Mouse (Mus musculus) urinary bladder, postnatal 36 days (tissue): ENCODE results near the gene Man1a.

ENCODE experiments used
- DNase-seq, 2 experiments: peaks; one replicate each; pipeline ENCODE4 v3.0.0; 2022; ENCODE audit warnings: low spot score in 2 of 2, mixed read lengths in 1 of 2

The Man1a gene

DNA sequence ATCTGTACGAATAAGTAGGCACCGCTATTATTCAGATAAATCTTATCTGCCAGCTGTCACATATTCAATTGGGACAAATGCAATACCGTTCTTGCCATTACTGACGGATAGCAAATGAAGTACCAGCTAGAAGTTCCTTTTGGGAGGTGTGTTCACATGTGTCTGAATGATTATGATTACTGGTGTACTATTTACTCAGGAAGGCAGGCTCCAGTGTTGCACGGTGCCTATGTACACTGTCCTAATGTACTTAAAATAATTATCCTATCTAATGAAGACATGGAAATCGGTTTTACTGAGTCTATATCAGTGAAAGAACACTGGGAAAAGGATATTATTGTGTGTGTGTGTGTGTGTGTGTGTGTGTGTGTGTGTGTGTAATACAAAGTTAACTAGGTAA is 160.7 kb downstream of the Man1a start:
- DNase-seq, result no peak

DNA sequence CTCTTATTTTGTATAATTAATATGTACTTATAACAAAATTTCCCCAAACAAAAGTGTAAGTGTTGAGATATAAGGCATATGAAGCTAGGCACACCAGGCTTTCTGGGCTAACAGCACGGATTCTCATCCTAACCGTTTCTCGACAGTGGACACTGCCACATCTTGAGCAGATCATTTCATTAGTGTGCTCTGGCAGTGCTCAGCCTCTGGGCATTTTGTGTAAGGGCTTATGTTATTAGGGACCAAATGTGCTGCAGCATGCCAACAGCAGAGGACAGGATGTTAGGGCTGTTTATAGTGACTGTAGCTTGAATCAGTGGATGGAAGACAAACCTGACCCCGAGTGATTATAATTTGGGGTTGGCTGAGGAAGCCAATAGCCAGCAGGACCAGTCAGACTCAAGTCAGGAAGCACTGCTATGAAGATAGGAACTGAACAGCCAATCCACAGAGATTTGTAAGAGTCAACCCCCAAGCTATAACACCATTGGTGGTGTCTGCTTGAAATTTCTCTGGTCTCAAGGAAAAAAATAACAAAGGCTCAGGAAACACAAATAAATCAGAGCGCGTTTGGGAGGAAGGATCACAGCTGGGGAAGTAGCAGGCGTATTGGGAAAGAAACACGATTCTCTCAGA is 161.3 kb downstream of the Man1a start:
- DNase-seq, result no peak

DNA sequence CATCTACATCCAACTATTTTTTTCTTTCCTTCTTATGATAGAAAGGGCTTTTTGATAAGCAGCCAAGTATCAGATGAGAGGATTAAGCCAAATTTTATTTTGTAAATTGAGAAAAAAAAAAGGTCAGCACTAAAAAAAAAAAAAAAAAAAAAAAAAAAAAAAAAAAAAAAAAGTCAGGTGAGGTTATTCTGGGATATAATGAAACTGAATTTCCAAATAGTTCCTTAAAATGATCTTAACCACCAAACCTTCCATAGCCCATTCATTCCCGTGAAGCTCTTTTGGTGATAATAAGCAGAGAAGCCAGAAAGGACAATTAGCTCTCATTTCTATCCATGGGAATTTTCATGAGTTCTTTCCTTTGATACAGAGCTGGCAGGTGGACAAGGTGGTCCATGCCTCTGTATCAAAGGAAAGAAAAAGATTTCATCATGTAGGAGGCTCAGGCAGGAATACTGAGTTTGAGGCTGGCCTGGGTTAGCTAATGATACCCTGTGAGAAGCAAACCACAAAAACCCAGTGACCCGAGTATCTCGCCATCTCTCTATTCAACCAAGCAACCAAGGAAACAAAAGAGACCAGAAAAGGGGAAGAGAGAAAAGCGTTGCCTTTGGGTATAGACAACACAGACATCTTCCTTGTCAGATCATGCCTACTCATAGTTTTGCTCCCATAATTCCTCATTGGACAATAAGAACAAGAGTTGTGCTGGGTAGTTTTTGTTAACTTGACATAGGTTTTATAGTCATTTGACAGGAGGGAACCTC is 162.7 kb downstream of the Man1a start:
- DNase-seq, result no peak

DNA sequence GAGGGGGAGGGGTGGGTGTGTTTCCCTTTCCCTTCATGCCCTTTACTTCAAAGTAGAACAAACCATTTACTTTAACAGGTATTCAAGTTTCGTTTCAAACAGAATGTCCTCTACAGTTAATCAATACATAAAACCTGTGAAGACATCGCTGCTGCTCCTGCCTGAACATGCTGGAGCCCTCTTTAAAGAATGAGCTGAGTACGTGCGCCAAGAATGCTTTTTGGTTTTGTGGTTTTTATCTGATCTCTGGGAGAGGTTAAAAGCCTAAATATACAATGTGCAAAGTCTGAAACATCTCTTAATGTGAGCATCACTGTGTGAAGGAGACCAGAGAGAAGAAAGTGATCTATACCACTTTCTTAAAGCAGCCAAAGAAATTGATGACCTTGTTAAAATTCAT is 186.9 kb downstream of the Man1a start:
- DNase-seq, result no peak

DNA sequence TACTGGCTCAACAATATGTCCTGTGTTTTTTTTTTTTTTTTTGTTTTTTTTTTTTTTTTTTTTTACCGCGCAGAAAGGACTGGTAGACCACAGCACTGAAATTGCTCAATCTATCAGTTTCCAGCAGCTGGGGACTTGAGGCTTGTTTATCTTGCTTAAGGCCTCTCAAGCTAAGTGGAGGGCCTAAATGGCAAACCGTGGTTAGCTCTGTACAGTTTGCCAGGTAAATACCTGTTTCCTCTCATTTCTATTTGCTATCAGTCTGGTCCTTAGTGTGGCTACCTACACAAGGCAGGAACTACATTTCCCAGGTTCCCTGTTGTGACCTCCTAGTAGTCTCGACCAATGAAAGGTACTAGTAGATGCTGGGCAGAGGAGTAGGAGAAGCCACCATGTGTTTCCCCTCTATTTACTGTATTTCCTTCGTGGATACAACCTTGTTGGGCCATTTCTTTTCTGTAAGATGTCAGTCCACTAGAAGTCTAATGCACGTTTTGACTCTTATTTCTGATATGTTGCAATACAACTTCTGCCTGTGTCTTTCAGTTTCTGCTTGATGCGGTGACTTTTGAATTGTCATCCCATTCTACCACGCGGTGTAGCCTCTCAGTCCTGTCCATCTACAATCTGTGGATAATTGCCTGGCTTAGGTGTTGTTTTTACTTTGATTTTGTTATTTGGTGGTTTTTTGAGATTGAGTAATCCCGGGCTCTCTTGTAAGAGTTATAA is 187.9 kb downstream of the Man1a start:
- DNase-seq, result no peak

DNA sequence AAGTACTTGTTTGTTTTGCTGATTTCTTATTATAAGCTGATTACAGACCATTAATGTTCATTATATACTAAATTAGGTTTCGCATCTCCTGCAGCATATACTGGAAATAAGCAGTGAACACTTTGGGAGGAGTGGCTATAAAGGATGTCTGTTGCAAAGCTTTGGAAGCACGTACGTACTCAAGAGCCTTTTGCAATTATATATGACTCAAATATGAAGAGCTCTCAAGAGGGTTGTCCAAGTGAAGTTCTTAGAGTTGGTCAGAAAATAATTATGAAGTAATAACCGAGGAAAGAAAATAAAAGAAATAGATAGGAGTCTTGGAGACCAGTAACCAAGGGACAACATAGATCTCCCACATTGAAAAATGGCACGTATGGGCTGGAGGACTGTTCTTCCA is 189.9 kb downstream of the Man1a start:
- no peak for DNase-seq

DNA sequence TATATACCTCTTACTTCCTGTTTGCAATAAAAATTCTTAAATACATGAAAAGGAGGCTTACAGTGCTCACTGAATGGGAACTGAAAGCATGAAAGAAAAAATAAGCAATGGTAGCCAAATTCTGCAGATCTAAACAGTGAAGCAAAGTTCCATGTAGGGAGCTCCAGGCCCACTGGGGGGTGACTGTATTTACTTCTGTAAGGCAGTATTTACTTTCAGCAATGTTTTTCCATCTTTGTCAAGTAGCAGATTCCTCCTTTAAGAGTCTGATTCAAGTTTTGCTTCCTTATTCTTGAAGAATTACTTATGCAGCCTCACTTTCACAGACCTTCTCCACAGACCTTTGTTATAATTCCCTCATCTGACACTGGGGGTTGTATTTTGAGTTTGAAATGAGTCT is 195.1 kb downstream of the Man1a start:
- no peak for DNase-seq

DNA sequence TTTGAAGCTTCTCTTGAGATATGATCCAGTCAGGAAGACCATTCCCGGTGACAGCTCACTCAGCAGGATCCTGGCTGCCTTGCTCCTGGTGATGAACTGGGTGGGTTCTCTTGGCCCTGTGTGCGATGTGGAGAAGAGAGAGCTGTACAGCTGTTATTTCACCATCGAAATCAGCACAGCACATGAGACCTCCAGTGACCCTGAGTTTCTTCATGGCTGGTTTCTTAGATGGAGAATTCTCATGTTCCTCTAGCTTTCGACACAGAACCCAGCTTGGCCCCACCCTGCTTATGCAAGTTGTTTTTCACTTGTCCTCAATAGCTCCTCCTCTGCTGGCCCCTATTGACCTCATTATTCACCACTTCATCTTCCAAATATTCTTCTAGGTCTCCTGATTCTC is 200.5 kb downstream of the Man1a start:
- peak; percentile 28 to 67 for DNase-seq

DNA sequence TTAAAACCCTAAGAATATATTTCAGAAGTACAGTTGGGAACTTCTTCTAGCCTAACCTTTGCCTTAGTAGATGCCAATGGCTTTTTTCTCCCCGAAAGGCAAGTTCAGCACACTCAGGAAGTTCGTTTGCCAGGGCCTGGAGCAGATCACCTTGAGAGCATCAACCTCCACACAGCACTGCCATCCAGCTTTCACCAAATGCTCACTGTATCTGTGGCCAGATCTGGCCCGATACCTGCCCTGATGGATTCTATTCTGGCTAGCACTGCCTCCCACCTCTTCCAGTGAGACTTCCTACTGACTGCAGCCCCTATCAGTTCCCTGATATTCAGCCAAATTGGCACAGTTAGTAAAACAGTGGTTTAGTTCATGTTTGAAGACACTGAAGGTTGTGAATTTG is 202.2 kb downstream of the Man1a start:
- DNase-seq, result no peak

DNA sequence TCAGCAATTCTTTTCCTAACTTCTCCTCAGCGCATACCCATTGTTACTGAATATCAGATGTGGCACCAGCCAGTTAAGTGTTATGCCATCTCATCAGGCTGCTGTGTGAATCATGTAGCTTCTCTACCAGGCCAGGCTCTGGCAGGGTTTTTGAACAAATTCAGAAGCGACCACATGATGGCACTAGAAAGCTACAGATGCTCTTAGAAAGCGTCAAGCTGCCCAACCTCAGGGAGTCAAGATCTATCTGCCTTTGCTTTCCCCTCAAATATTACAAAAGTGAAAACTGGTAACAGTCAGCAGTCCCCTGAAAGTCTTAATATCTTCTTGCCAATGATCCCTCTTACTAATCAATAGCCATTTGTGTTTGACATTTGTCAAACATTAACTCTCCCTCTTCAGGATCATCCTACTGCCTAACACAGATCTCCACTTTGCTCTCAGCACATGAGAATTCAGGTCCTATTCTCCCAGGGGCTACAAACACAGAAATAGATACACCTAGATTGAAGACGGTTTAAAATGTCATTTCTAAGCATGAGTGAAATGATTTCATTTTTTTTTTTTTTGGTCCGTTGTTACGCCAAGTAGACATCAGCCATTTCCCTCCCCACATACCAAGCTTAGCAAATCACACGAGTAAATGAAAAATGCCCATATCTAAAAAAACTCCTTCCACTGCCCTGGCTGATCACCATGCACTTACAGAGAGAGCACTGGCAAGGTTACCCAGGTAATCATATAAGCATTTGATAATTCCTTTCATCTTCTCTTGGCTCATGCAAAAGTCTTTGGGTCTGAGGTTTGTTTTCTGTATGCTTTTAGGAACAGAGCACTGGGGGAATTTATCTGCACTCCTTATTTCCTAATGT is 212.7 kb downstream of the Man1a start:
- DNase-seq, result peak; percentile 51 to 57

DNA sequence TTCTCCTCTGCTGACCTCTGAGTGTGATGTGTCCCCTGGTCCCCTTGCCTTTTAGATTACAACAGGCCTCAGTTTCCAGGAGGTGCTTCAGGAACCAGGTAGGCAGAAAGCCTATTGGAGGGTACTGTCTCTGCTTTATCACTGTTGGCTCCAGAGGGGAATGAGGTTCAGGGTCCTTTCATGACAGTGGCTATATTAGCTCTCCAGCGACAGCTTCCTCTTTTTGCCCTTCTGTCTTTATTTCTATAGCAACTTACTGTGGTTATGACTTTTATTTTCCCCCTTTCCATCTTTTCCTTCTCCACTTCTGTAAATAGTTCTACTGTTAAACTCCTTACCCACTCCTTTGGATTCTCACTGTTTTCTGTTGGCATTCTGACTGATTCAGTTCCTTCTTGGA is 216.5 kb downstream of the Man1a start:
- no peak for DNase-seq

DNA sequence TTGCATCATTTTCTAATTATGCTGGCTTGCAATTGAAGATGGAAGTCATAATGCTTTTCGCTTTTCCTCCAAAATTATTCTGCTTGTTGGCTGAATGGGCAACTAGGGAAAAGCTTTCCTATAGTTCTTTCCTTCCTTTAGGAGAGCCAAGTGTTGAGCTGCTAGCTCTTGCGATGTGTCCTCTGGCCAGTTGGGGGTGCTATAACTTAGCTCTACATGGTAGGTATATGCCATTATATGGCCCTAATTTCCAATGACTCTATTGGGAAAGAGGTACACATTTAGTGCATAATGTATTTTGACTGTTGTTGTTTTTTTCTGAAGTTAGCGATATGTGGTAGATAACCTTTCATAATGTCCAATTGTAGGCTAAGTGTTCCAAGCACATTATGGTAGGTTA is 217.2 kb downstream of the Man1a start:
- no peak for DNase-seq
